Mouse (Mus musculus): Measurements from ENCODE around the gene Adamts13. TPM values are rescaled to one million over a fixed set of nuclear protein-coding genes. Genes with fewer than 3 reads are reported as not detected.

Gene Adamts13
- total and polyA plus RNA-seq, 2 experiments from 2014 or later = 0.93 TPM; not detected in 1

GRCm38 (mm10) chr2:27044166-27044565, 71.0 kb downstream of the Adamts13 start:
- Histone ChIP-seq H3K9ac (no peak overlapping the region), H3K36me3 (ENCODE audit: insufficient read depth) (no peaks in the 10 kb centered on the region), H3K4me3 (ENCODE audit: low read depth, low read length) (no peak overlapping the region), H3K4me2 (ENCODE audit: low read depth) (no peak overlapping the region), H3K9me3 (ENCODE audit: low read length) (no peaks in the 10 kb centered on the region), H3K27ac (ENCODE audit: low read depth, low read length) (no peak overlapping the region), H3K27me3 (ENCODE audit: insufficient read depth, low read length) (no peaks in the 10 kb centered on the region), H3K4me1 (ENCODE audit: insufficient read depth) (peaks cover 2% of the 10 kb centered on the region; the same call in 1 of the 2 replicates)
- no peak for TF ChIP-seq CTCF (IDR thresholded peaks at IDR 0.05; ENCODE audit: low read depth)
- WGBS = 77% methylated on average over 4 of the region's 4 CpGs
- ATAC-seq = no peak
- DNase-seq = no peak

- ATAC-seq = no peak
Observed at GRCm38 (mm10) chr2:27044641-27045040, 71.4 kb downstream of the Adamts13 start.

GRCm38 (mm10) chr2:27045979-27046770, 73.0 kb downstream of the Adamts13 start:
- Histone ChIP-seq H3K4me2 (ENCODE audit: low read depth) (no peak overlapping the region), H3K4me1 (ENCODE audit: insufficient read depth) (no peaks in the 10 kb centered on the region), H3K36me3 (ENCODE audit: insufficient read depth) (no peaks in the 10 kb centered on the region), H3K27me3 (ENCODE audit: insufficient read depth, low read length) (no peaks in the 10 kb centered on the region), H3K27ac (ENCODE audit: low read depth, low read length) (no peak overlapping the region), H3K9me3 (ENCODE audit: low read length) (no peaks in the 10 kb centered on the region), H3K4me3 (ENCODE audit: low read depth, low read length) (no peak overlapping the region), H3K9ac (no peak overlapping the region)
- DNase-seq (no peak), ATAC-seq (no peak)
- 60% methylated on average over 8 of the region's 8 CpGs for WGBS
- no peak for TF ChIP-seq CTCF (IDR thresholded peaks at IDR 0.05; ENCODE audit: low read depth)

More at GRCm38 (mm10) chr2:27044641-27045040, 71.4 kb downstream of the Adamts13 start:
- Histone ChIP-seq H3K4me1 (ENCODE audit: insufficient read depth) (no peaks in the 10 kb centered on the region), H3K9me3 (ENCODE audit: low read length) (no peaks in the 10 kb centered on the region), H3K27me3 (ENCODE audit: insufficient read depth, low read length) (no peaks in the 10 kb centered on the region), H3K4me3 (ENCODE audit: low read depth, low read length) (no peak overlapping the region), H3K9ac (no peak overlapping the region), H3K27ac (ENCODE audit: low read depth, low read length) (no peak overlapping the region), H3K4me2 (ENCODE audit: low read depth) (no peak overlapping the region), H3K36me3 (ENCODE audit: insufficient read depth) (no peaks in the 10 kb centered on the region)
- no peak for TF ChIP-seq CTCF (IDR thresholded peaks at IDR 0.05; ENCODE audit: low read depth)
- DNase-seq = no peak
- WGBS = 74% methylated on average over 3 of the region's 3 CpGs

GRCm38 (mm10) chr2:27049408-27049807, 76.2 kb downstream of the Adamts13 start:
- ATAC-seq (no peak), DNase-seq (no peak)
- 30% methylated on average over 6 of the region's 6 CpGs for WGBS
- Histone ChIP-seq H3K27me3 (ENCODE audit: insufficient read depth, low read length) (no peaks in the 10 kb centered on the region), H3K4me2 (ENCODE audit: low read depth) (no peak overlapping the region), H3K4me3 (ENCODE audit: low read depth, low read length) (no peak overlapping the region), H3K36me3 (ENCODE audit: insufficient read depth) (no peaks in the 10 kb centered on the region), H3K27ac (ENCODE audit: low read depth, low read length) (no peak overlapping the region), H3K9me3 (ENCODE audit: low read length) (no peaks in the 10 kb centered on the region), H3K4me1 (ENCODE audit: insufficient read depth) (no peaks in the 10 kb centered on the region), H3K9ac (no peak overlapping the region)
- TF ChIP-seq CTCF (IDR thresholded peaks at IDR 0.05; ENCODE audit: low read depth) = no peak

- H3K4me3 ChIP-seq (ENCODE audit: low read depth, low read length) = no peak overlapping the region
- DNase-seq (no peak), ATAC-seq (no peak)
- no peaks in the 10 kb centered on the region for H3K27me3 ChIP-seq (ENCODE audit: insufficient read depth, low read length)
- no peak overlapping the region for H3K9ac ChIP-seq
- 61% methylated on average over 4 of the region's 4 CpGs for WGBS
- H3K4me1 ChIP-seq (ENCODE audit: insufficient read depth) = no peaks in the 10 kb centered on the region
- H3K27ac ChIP-seq (ENCODE audit: low read depth, low read length) = no peak overlapping the region
- TF ChIP-seq CTCF (IDR thresholded peaks at IDR 0.05; ENCODE audit: low read depth) = no peak
- no peak overlapping the region for H3K4me2 ChIP-seq (ENCODE audit: low read depth)
- no peaks in the 10 kb centered on the region for H3K9me3 ChIP-seq (ENCODE audit: low read length)
- H3K36me3 ChIP-seq (ENCODE audit: insufficient read depth) = no peaks in the 10 kb centered on the region
Observed at GRCm38 (mm10) chr2:27058251-27058650, 85.0 kb downstream of the Adamts13 start.

- Histone ChIP-seq H3K4me2 (ENCODE audit: low read depth) (no peak overlapping the region), H3K9ac (no peak overlapping the region), H3K9me3 (ENCODE audit: low read length) (no peaks in the 10 kb centered on the region), H3K36me3 (ENCODE audit: insufficient read depth) (no peaks in the 10 kb centered on the region), H3K4me1 (ENCODE audit: insufficient read depth) (no peaks in the 10 kb centered on the region), H3K4me3 (ENCODE audit: low read depth, low read length) (no peak overlapping the region), H3K27ac (ENCODE audit: low read depth, low read length) (no peak overlapping the region), H3K27me3 (ENCODE audit: insufficient read depth, low read length) (no peaks in the 10 kb centered on the region)
- no peak for TF ChIP-seq CTCF (IDR thresholded peaks at IDR 0.05; ENCODE audit: low read depth)
- ATAC-seq (no peak), DNase-seq (no peak)
- WGBS = 41% methylated on average over 12 of the region's 12 CpGs
Observed at GRCm38 (mm10) chr2:27058751-27059150, 85.5 kb downstream of the Adamts13 start.

- DNase-seq (no peak), ATAC-seq (no peak)
- WGBS = 78% methylated on average over 9 of the region's 9 CpGs
Observed at GRCm38 (mm10) chr2:27059187-27059586, 86.0 kb downstream of the Adamts13 start.

More at GRCm38 (mm10) chr2:27059187-27059586, 86.0 kb downstream of the Adamts13 start:
- Histone ChIP-seq H3K27ac (ENCODE audit: low read depth, low read length) (no peak overlapping the region), H3K36me3 (ENCODE audit: insufficient read depth) (no peaks in the 10 kb centered on the region), H3K4me3 (ENCODE audit: low read depth, low read length) (no peak overlapping the region), H3K9ac (no peak overlapping the region), H3K4me2 (ENCODE audit: low read depth) (no peak overlapping the region), H3K4me1 (ENCODE audit: insufficient read depth) (no peaks in the 10 kb centered on the region), H3K9me3 (ENCODE audit: low read length) (no peaks in the 10 kb centered on the region), H3K27me3 (ENCODE audit: insufficient read depth, low read length) (no peaks in the 10 kb centered on the region)
- no peak for TF ChIP-seq CTCF (IDR thresholded peaks at IDR 0.05; ENCODE audit: low read depth)

Other genes with a start within 250 kb of the Adamts13 start
- not detected in 2 replicates for gene Abo, start 108.4 kb upstream of the Adamts13 start, total RNA-seq (2014; rRNA removed)
- gene Abo, start 108.4 kb upstream of the Adamts13 start, polyA plus RNA-seq (2015; fragmentation: Nextera tagmentation; extraction: Ambion mirVana) = not detected in 2 replicates
- 25.9 and 33.6 TPM in 2 replicates for gene Surf6, start 70.5 kb upstream of the Adamts13 start, total RNA-seq (2014; rRNA removed)
- gene Surf6, start 70.5 kb upstream of the Adamts13 start, polyA plus RNA-seq (2015; fragmentation: Nextera tagmentation; extraction: Ambion mirVana) = 18.9 and 22.2 TPM in 2 replicates
- 110 and 116 TPM in 2 replicates for gene Med22, start 62.7 kb upstream of the Adamts13 start, total RNA-seq (2014; rRNA removed)
- gene Med22, start 62.7 kb upstream of the Adamts13 start, polyA plus RNA-seq (2015; fragmentation: Nextera tagmentation; extraction: Ambion mirVana) = 163 and 180 TPM in 2 replicates
- 1,164 and 1,963 TPM in 2 replicates for gene Rpl7a, start 62.7 kb upstream of the Adamts13 start, total RNA-seq (2014; rRNA removed)
- 522 and 611 TPM in 2 replicates for gene Rpl7a, start 62.7 kb upstream of the Adamts13 start, polyA plus RNA-seq (2015; fragmentation: Nextera tagmentation; extraction: Ambion mirVana)
- gene Surf2, start 57.0 kb upstream of the Adamts13 start, total RNA-seq (2014; rRNA removed) = 31.0 and 36.9 TPM in 2 replicates
- 52.1 and 55.1 TPM in 2 replicates for gene Surf2, start 57.0 kb upstream of the Adamts13 start, polyA plus RNA-seq (2015; fragmentation: Nextera tagmentation; extraction: Ambion mirVana)
- gene Surf1, start 56.9 kb upstream of the Adamts13 start, total RNA-seq (2014; rRNA removed) = 72.3 and 80.8 TPM in 2 replicates
- 106 and 112 TPM in 2 replicates for gene Surf1, start 56.9 kb upstream of the Adamts13 start, polyA plus RNA-seq (2015; fragmentation: Nextera tagmentation; extraction: Ambion mirVana)
- 96.5 and 105 TPM in 2 replicates for gene Surf4, start 39.5 kb upstream of the Adamts13 start, total RNA-seq (2014; rRNA removed)
- 98.6 and 103 TPM in 2 replicates for gene Surf4, start 39.5 kb upstream of the Adamts13 start, polyA plus RNA-seq (2015; fragmentation: Nextera tagmentation; extraction: Ambion mirVana)
- not detected in 2 replicates for gene Stkld1, start 39.4 kb upstream of the Adamts13 start, total RNA-seq (2014; rRNA removed)
- gene Stkld1, start 39.4 kb upstream of the Adamts13 start, polyA plus RNA-seq (2015; fragmentation: Nextera tagmentation; extraction: Ambion mirVana) = 0.09 and 0.33 TPM in 2 replicates
- gene Rexo4, start 9.0 kb upstream of the Adamts13 start, total RNA-seq (2014; rRNA removed) = 42.2 and 48.3 TPM in 2 replicates
- 23.9 and 25.5 TPM in 2 replicates for gene Rexo4, start 9.0 kb upstream of the Adamts13 start, polyA plus RNA-seq (2015; fragmentation: Nextera tagmentation; extraction: Ambion mirVana)
- 42.7 and 48.5 TPM in 2 replicates for gene Cacfd1, start 36.5 kb downstream of the Adamts13 start, total RNA-seq (2014; rRNA removed)
- gene Cacfd1, start 36.5 kb downstream of the Adamts13 start, polyA plus RNA-seq (2015; fragmentation: Nextera tagmentation; extraction: Ambion mirVana) = 69.6 and 96.3 TPM in 2 replicates
- gene Slc2a6, start 54.6 kb downstream of the Adamts13 start, total RNA-seq (2014; rRNA removed) = 16.2 and 16.4 TPM in 2 replicates
- 9.6 and 10.5 TPM in 2 replicates for gene Slc2a6, start 54.6 kb downstream of the Adamts13 start, polyA plus RNA-seq (2015; fragmentation: Nextera tagmentation; extraction: Ambion mirVana)
- not detected in 2 replicates for gene Mymk, start 98.8 kb downstream of the Adamts13 start, total RNA-seq (2014; rRNA removed)
- gene Mymk, start 98.8 kb downstream of the Adamts13 start, polyA plus RNA-seq (2015; fragmentation: Nextera tagmentation; extraction: Ambion mirVana) = 0.12 and 0.15 TPM in 2 replicates
- gene Adamtsl2, start 106.0 kb downstream of the Adamts13 start, total RNA-seq (2014; rRNA removed) = 24.5 and 32.9 TPM in 2 replicates
- 12.7 and 14.8 TPM in 2 replicates for gene Adamtsl2, start 106.0 kb downstream of the Adamts13 start, polyA plus RNA-seq (2015; fragmentation: Nextera tagmentation; extraction: Ambion mirVana)
- gene Fam163b, start 169.1 kb downstream of the Adamts13 start, total RNA-seq (2014; rRNA removed) = 7.5 and 7.8 TPM in 2 replicates
- 23.9 and 26.2 TPM in 2 replicates for gene Fam163b, start 169.1 kb downstream of the Adamts13 start, polyA plus RNA-seq (2015; fragmentation: Nextera tagmentation; extraction: Ambion mirVana)
- gene Dbh, start 191.8 kb downstream of the Adamts13 start, total RNA-seq (2014; rRNA removed) = 0.05 and 0.15 TPM in 2 replicates
- gene Dbh, start 191.8 kb downstream of the Adamts13 start, polyA plus RNA-seq (2015; fragmentation: Nextera tagmentation; extraction: Ambion mirVana) = 0.09 and 0.15 TPM in 2 replicates

Data from forebrain, postnatal 0 days (tissue).